Mouse (Mus musculus): ENCODE results near the gene Pigc. TPM values are rescaled to one million over a fixed set of nuclear protein-coding genes. Genes with fewer than 3 reads are reported as not detected.
A peak's percentile ranks its signal among the peaks of the same experiment; 100 is the strongest.

Pigc gene
- polyA plus RNA-seq, 1 experiment from 2014 or later: 25.7 TPM

GRCm38 (mm10) chr1:161932286-161932685 is 36.7 kb upstream of the Pigc start:
- ATAC-seq: no peak
- in situ Hi-C loops (cut with MboI; ENCODE audit: low pct_unique_long_range_greater_than_20kb): no loop called here
- CTCF ChIA-PET: interaction anchor here (1.3 to 1.6 kb wide), 4 partner anchors 10 to 31 kb away, joined by 3 to 5 read pairs (median 3); no protein-coding TSS in a partner anchor

DNA sequence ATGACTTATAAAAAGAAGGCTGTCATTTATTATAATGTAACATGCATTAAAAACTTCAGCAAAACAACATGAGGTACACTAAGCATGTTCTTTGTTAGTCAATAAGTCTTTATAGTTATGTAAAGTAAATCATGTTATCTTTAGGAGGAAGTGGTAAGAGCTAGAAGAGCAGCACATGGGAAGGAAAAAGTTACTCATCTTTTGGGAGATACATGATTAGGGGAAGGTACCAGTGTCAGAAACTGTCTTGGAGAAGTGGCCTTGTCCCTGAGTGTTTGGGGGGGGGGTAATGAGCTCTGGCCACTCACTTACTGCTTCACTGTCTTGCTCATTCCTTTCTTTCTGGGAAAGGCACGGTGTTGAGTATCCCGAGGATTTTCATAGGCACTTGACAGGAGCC is 26.9 kb upstream of the Pigc start:
- POLR2A ChIA-PET: no interaction called here
- CTCF ChIA-PET: interaction anchor here (1.6 kb wide), 1 partner anchor 10 kb away, joined by 5 read pairs; no protein-coding TSS in a partner anchor
- in situ Hi-C loops (cut with MboI; ENCODE audit: low pct_unique_long_range_greater_than_20kb): no loop called here
- ATAC-seq (no peak), DNase-seq (ENCODE audit: low read depth, low spot score) (no peak)
- peaks cover 3% of the 10 kb centered on the region for H3K27me3 ChIP-seq
- no peak for TF ChIP-seq CTCF (IDR thresholded peaks at IDR 0.05)

More at GRCm38 (mm10) chr1:161932286-161932685, 36.7 kb upstream of the Pigc start:
- no peak for TF ChIP-seq CTCF (IDR thresholded peaks at IDR 0.05)
- DNase-seq (ENCODE audit: low read depth, low spot score): no peak
- POLR2A ChIA-PET: interaction anchor here (0.7 to 0.9 kb wide), 2 partner anchors 8 to 27 kb away, joined by 3 read pairs; no protein-coding TSS in a partner anchor
- H3K27me3 ChIP-seq: no peaks in the 10 kb centered on the region

- DNase-seq (ENCODE audit: low read depth, low spot score) (no peak), ATAC-seq (no peak)
- no peak for TF ChIP-seq CTCF (IDR thresholded peaks at IDR 0.05)
- H3K27me3 ChIP-seq: peaks cover 5% of the 10 kb centered on the region
- POLR2A ChIA-PET: no interaction called here
- CTCF ChIA-PET: no interaction called here
- in situ Hi-C loops (cut with MboI; ENCODE audit: low pct_unique_long_range_greater_than_20kb): loop anchor here (25.0 kb wide), 1 partner anchor 711 kb away; the partner anchor contains the start of gene Myocos
Measured at GRCm38 (mm10) chr1:161951009-161951779, 17.8 kb upstream of the Pigc start.

GRCm38 (mm10) chr1:161952599-161952998 is 16.4 kb upstream of the Pigc start:
- ATAC-seq: no peak

GRCm38 (mm10) chr1:161955846-161956245 is 13.1 kb upstream of the Pigc start:
- ATAC-seq (no peak), DNase-seq (ENCODE audit: low read depth, low spot score) (no peak)
- no peak for TF ChIP-seq CTCF (IDR thresholded peaks at IDR 0.05)
- in situ Hi-C loops (cut with MboI; ENCODE audit: low pct_unique_long_range_greater_than_20kb): loop anchor here (25.0 kb wide), 1 partner anchor 706 kb away; the partner anchor contains the start of gene Myocos
- POLR2A ChIA-PET: no interaction called here
- CTCF ChIA-PET: no interaction called here
- H3K27me3 ChIP-seq: no peaks in the 10 kb centered on the region

More at GRCm38 (mm10) chr1:161952599-161952998, 16.4 kb upstream of the Pigc start:
- in situ Hi-C loops (cut with MboI; ENCODE audit: low pct_unique_long_range_greater_than_20kb): loop anchor here (25.0 kb wide), 1 partner anchor 710 kb away; the partner anchor contains the start of gene Myocos
- peaks cover 3% of the 10 kb centered on the region for H3K27me3 ChIP-seq
- ChIA-PET POLR2A (no interaction called here), CTCF (interaction anchor here (0.5 kb wide), 1 partner anchor 10 kb away, joined by 4 read pairs; no protein-coding TSS in a partner anchor)
- no peak for TF ChIP-seq CTCF (IDR thresholded peaks at IDR 0.05)
- no peak for DNase-seq (ENCODE audit: low read depth, low spot score)

- no peak for DNase-seq (ENCODE audit: low read depth, low spot score)
- no peaks in the 10 kb centered on the region for H3K27me3 ChIP-seq
- no peak for ATAC-seq
- no peak for TF ChIP-seq CTCF (IDR thresholded peaks at IDR 0.05)
- ChIA-PET CTCF (interaction anchor here (1.6 kb wide), 1 partner anchor 42 kb away, joined by 5 read pairs; no protein-coding TSS in a partner anchor), POLR2A (no interaction called here)
- in situ Hi-C loops (cut with MboI; ENCODE audit: low pct_unique_long_range_greater_than_20kb): loop anchor here (25.0 kb wide), 1 partner anchor 704 kb away; the partner anchor contains the start of gene Myocos
Measured at GRCm38 (mm10) chr1:161957964-161958950, 10.7 kb upstream of the Pigc start.

DNA sequence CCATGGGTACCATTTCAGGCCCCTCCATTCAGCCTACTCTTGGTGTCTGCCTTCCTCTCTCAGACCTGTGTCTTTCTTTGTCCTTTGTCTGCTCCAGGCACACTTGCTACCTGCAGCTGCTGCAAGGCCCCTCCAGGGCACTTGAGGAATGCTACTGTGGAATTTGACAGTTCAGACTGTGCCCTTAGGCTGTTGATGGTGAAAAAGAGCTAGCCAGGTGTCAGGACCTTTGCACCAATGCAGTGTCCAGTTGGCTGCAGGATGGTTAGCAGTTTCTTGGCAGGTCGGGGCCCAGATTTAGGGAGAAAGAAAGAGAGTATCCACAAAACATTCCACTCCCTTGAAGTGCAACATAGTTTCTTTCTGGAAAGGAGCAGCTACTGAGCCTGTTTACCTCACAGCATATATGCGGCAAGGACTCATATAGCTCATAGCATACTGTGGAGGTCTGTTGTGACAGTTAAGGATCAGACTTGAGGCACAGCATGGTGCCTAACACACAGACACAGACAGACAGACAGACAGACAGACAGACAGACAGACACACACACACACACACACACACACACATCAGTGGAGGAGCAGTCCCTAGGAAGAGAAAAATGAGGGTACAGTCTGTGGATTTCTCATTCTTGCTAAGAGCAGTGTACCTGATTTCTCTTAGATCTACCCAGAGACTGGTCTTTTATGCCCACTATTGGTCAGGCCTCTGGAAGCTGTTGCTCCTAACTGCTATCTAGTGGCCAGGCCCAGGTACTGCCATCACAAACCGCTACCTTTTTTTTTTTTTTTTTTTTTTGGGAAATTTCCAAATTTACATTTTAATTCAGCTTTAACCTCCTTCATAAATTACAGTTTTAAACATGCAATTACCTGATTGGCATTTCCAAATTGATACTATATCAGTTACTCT is 6.3 kb upstream of the Pigc start:
- H3K27me3 ChIP-seq: no peaks in the 10 kb centered on the region
- CTCF ChIA-PET: interaction anchor here (0.8 to 2.7 kb wide), 6 partner anchors 9 to 101 kb away, joined by 3 to 5 read pairs (median 4); no protein-coding TSS in a partner anchor

GRCm38 (mm10) chr1:161967936-161968335 is 1.1 kb upstream of the Pigc start:
- CTCF ChIA-PET: interaction anchor here (1.0 to 1.4 kb wide), 4 partner anchors 8 to 94 kb away, joined by 3 to 4 read pairs (median 3); partner anchors contain the start of gene Suco
- POLR2A ChIA-PET: interaction anchor here (0.6 kb wide), 1 partner anchor 359 kb away, joined by 3 read pairs; no protein-coding TSS in a partner anchor
- ATAC-seq (no peak), DNase-seq (ENCODE audit: low read depth, low spot score) (no peak)
- TF ChIP-seq CTCF (IDR thresholded peaks at IDR 0.05): no peak
- in situ Hi-C loops (cut with MboI; ENCODE audit: low pct_unique_long_range_greater_than_20kb): loop anchor here (25.0 kb wide), 1 partner anchor 694 kb away; the partner anchor contains the start of gene Myocos
- no peaks in the 10 kb centered on the region for H3K27me3 ChIP-seq

More for the DNA sequence above, 6.3 kb upstream of the Pigc start:
- TF ChIP-seq CTCF (IDR thresholded peaks at IDR 0.05): peak; percentile 57
- in situ Hi-C loops (cut with MboI; ENCODE audit: low pct_unique_long_range_greater_than_20kb): loop anchor here (5.0 to 25.0 kb wide), 2 partner anchors 215 to 700 kb away; partner anchors contain the start of gene Myocos
- POLR2A ChIA-PET: interaction anchor here (0.6 kb wide), 1 partner anchor 216 kb away, joined by 3 read pairs; no protein-coding TSS in a partner anchor
- DNase-seq (ENCODE audit: low read depth, low spot score) (no peak), ATAC-seq (no peak)

DNA sequence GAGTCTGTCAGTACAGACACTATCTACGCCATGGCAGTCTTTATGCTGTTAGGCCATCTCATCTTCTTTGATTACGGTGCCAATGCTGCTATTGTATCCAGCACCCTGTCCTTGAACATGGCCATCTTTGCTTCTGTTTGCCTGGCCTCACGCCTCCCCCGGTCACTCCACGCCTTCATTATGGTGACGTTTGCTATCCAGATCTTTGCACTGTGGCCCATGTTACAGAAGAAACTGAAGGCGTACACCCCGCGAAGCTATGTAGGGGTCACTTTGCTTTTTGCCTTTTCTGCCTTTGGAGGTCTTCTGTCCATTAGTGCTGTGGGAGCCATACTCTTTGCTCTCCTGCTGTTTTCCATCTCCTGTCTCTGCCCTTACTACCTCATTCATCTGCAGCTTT is 1.9 kb downstream of the Pigc start:
- no peak for DNase-seq (ENCODE audit: low read depth, low spot score)
- no peak for ATAC-seq
- H3K27me3 ChIP-seq: no peaks in the 10 kb centered on the region
- no peak for TF ChIP-seq CTCF (IDR thresholded peaks at IDR 0.05)
- ChIA-PET CTCF (no interaction called here), POLR2A (interaction anchor here (0.6 kb wide), 1 partner anchor 1937 kb away, joined by 3 read pairs; no protein-coding TSS in a partner anchor)
- in situ Hi-C loops (cut with MboI; ENCODE audit: low pct_unique_long_range_greater_than_20kb): loop anchor here (25.0 kb wide), 1 partner anchor 691 kb away; the partner anchor contains the start of gene Myocos

Data from Patski (cell line).